Mouse (Mus musculus): ENCODE data around the gene Dhodh. TPM values are rescaled to one million over a fixed set of nuclear protein-coding genes. Genes with fewer than 3 reads are reported as not detected.

Gene Dhodh
- total RNA-seq, 2 experiments from 2014 or later, result 10.8 to 11.2 TPM

- no peak for DNase-seq
- intact Hi-C loops (cut with DNase I; ENCODE audit: low total_unique reads), result no loop called here
Measured at GRCm38 (mm10) chr8:109591367-109591766, 17.1 kb downstream of the Dhodh start.

GRCm38 (mm10) chr8:109590901-109591300, 17.6 kb downstream of the Dhodh start:
- intact Hi-C loops (cut with DNase I; ENCODE audit: low total_unique reads), result no loop called here

GRCm38 (mm10) chr8:109586972-109587504, 21.4 kb downstream of the Dhodh start:
- DNase-seq, result no peak
- intact Hi-C loops (cut with DNase I; ENCODE audit: low total_unique reads), result no loop called here

More at GRCm38 (mm10) chr8:109590901-109591300, 17.6 kb downstream of the Dhodh start:
- no peak for DNase-seq

GRCm38 (mm10) chr8:109585652-109586051, 22.8 kb downstream of the Dhodh start:
- no peak for DNase-seq
- intact Hi-C loops (cut with DNase I; ENCODE audit: low total_unique reads), result no loop called here

GRCm38 (mm10) chr8:109584830-109585229, 23.6 kb downstream of the Dhodh start:
- DNase-seq, result no peak
- intact Hi-C loops (cut with DNase I; ENCODE audit: low total_unique reads), result no loop called here

- intact Hi-C loops (cut with DNase I; ENCODE audit: low total_unique reads), result no loop called here
Measured at GRCm38 (mm10) chr8:109584293-109584692, 24.2 kb downstream of the Dhodh start.

GRCm38 (mm10) chr8:109578900-109579301, 29.6 kb downstream of the Dhodh start, which contains the start of gene Hp:
TSS of gene Hp (minus strand) at chr8:109579172.
- no peak for DNase-seq
- intact Hi-C loops (cut with DNase I; ENCODE audit: low total_unique reads), result no loop called here

More at GRCm38 (mm10) chr8:109584293-109584692, 24.2 kb downstream of the Dhodh start:
- DNase-seq, result no peak

GRCm38 (mm10) chr8:109576311-109576710, 32.2 kb downstream of the Dhodh start:
- intact Hi-C loops (cut with DNase I; ENCODE audit: low total_unique reads), result no loop called here
- DNase-seq, result no peak

- intact Hi-C loops (cut with DNase I; ENCODE audit: low total_unique reads), result no loop called here
Measured at GRCm38 (mm10) chr8:109571139-109571538, 37.3 kb downstream of the Dhodh start.

GRCm38 (mm10) chr8:109565498-109566333, 42.8 kb downstream of the Dhodh start, which contains the start of the genes Dhx38 and Txnl4b:
TSS of gene Dhx38 (minus strand) at chr8:109565861.
TSS of gene Txnl4b (plus strand) at chr8:109565892.
- intact Hi-C loops (cut with DNase I; ENCODE audit: low total_unique reads), result no loop called here
- peak; percentile 98 for DNase-seq

More at GRCm38 (mm10) chr8:109571139-109571538, 37.3 kb downstream of the Dhodh start:
- no peak for DNase-seq

GRCm38 (mm10) chr8:109564766-109565165, 43.7 kb downstream of the Dhodh start:
- DNase-seq, result no peak
- intact Hi-C loops (cut with DNase I; ENCODE audit: low total_unique reads), result no loop called here

- intact Hi-C loops (cut with DNase I; ENCODE audit: low total_unique reads), result no loop called here
- DNase-seq, result no peak
Measured at GRCm38 (mm10) chr8:109563881-109564280, 44.6 kb downstream of the Dhodh start.

- intact Hi-C loops (cut with DNase I; ENCODE audit: low total_unique reads), result no loop called here
- no peak for DNase-seq
Measured at GRCm38 (mm10) chr8:109551663-109552062, 56.8 kb downstream of the Dhodh start.

GRCm38 (mm10) chr8:109544049-109544448, 64.4 kb downstream of the Dhodh start:
- intact Hi-C loops (cut with DNase I; ENCODE audit: low total_unique reads), result no loop called here
- DNase-seq, result no peak

- DNase-seq, result no peak
- intact Hi-C loops (cut with DNase I; ENCODE audit: low total_unique reads), result no loop called here
Measured at GRCm38 (mm10) chr8:109542748-109543519, 65.5 kb downstream of the Dhodh start.

GRCm38 (mm10) chr8:109542165-109542564, 66.3 kb downstream of the Dhodh start:
- intact Hi-C loops (cut with DNase I; ENCODE audit: low total_unique reads), result no loop called here
- no peak for DNase-seq

Data from gastrocnemius, postnatal 14 days (tissue).